Mouse (Mus musculus) hindbrain, embryonic 13.5 days (tissue): ENCODE results near the gene Osgepl1. TPM values are rescaled to one million over a fixed set of nuclear protein-coding genes. Genes with fewer than 3 reads are reported as not detected.
"Not testable (repeated sequence)": the region's sequence is repeated elsewhere in the genome, so short reads cannot be mapped to it uniquely, and the experiment has no call there.

ENCODE experiments used
- ATAC-seq: fragments of 200-750 bp; cut with Nextera tagmentation; 2 replicates; pipeline ENCODE4 v1.8.0; 2017; ENCODE audit warnings: moderate TSS enrichment; ENCODE audit not compliant: low FRiP score
- H3K27ac ChIP-seq: fragments of 300-500 bp; sonication (generic); 2 replicates; pipeline ENCODE4 v1.5.1; 2015; ENCODE audit warnings: inconsistent platforms, mild to moderate bottlenecking, moderate library complexity
- H3K27me3 ChIP-seq: fragments of 300-500 bp; sonication (generic); 2 replicates; pipeline ENCODE4 v1.6.1; 2015; ENCODE audit warnings: mild to moderate bottlenecking, inconsistent platforms
- H3K36me3 ChIP-seq: fragments of 300-500 bp; sonication (generic); 2 replicates; pipeline ENCODE4 v1.6.1; 2015; ENCODE audit warnings: mild to moderate bottlenecking, inconsistent platforms
- H3K4me1 ChIP-seq: fragments of 300-500 bp; sonication (generic); replicated peaks from 2 replicates; pipeline ENCODE4 v1.6.1; 2015; ENCODE audit warnings: inconsistent platforms
- H3K4me2 ChIP-seq: fragments of 300-500 bp; sonication (generic); 2 replicates; pipeline ENCODE4 v1.6.1; 2015; ENCODE audit warnings: inconsistent platforms, mild to moderate bottlenecking, moderate library complexity
- H3K4me3 ChIP-seq: fragments of 300-500 bp; sonication (generic); 2 replicates; pipeline ENCODE4 v1.5.1; 2015; ENCODE audit warnings: mild to moderate bottlenecking, inconsistent platforms
- H3K9ac ChIP-seq: fragments of 300-500 bp; sonication (generic); 2 replicates; pipeline ENCODE4 v1.6.1; 2015; ENCODE audit warnings: mild to moderate bottlenecking, inconsistent platforms
- H3K9me3 ChIP-seq: fragments of 300-500 bp; sonication (generic); 2 replicates; pipeline ENCODE4 v1.6.1; 2016; ENCODE audit warnings: inconsistent platforms
- WGBS: fragments of 180-500 bp; shearing (Covaris S2); methylation state at CpG from one replicate; pipeline ENCODE4 v1.1.7; 2015; 5-methylcytosine and 5-hydroxymethylcytosine counted together
- polyA plus RNA-seq: library from polyadenylated mRNA; unstranded; fragments of >200 nt; fragmentation: Nextera tagmentation; extraction: Ambion mirVana; gene quantifications from 2 replicates; pipeline ENCODE4 v1.2.1, GENCODE M21; 2015

Osgepl1 gene
- polyA plus RNA-seq, 1 experiment from 2014 or later: 20.7 TPM

GRCm38 (mm10) chr1:53333527-53333926 is 20.1 kb downstream of the Osgepl1 start:
- not testable (repeated sequence) for ATAC-seq, H3K9me3 ChIP-seq, H3K27me3 ChIP-seq, H3K9ac ChIP-seq, H3K4me3 ChIP-seq, H3K4me2 ChIP-seq, H3K27ac ChIP-seq, H3K4me1 ChIP-seq, H3K36me3 ChIP-seq
- WGBS: 85% methylated on average over 5 of the region's 5 CpGs

DNA sequence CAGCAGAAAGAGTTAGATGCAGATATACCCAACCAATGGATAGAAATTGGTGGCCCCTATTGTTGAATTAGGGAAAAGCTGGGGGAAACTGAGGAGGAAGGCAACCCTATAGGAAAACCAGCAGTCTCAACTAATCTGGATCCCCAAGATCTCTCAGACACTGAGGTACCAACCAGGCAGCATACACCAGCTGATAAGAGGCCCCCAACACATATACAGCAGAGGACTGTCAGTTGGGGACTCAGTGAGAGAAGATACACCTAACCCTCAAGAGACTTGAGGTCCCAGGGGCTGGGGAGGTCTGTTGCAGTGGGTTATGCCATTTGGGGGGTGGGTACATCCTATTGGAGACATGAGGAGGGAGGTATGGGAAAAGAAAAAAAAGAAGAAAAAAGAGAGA is 22.0 kb downstream of the Osgepl1 start:
- Histone ChIP-seq H3K4me3 (no peak overlapping the region), H3K4me2 (no peak overlapping the region), H3K4me1 (no peaks in the 10 kb centered on the region), H3K9ac (no peak overlapping the region), H3K9me3 (peaks cover 9% of the 10 kb centered on the region; the same call in 1 of the 2 replicates), H3K27ac (no peak overlapping the region), H3K36me3 (peaks cover 3% of the 10 kb centered on the region), H3K27me3 (no peaks in the 10 kb centered on the region)
- ATAC-seq: no peak

GRCm38 (mm10) chr1:53337403-53337802 is 24.0 kb downstream of the Osgepl1 start:
- ATAC-seq, H3K27ac ChIP-seq, H3K4me3 ChIP-seq, H3K4me2 ChIP-seq, H3K27me3 ChIP-seq, H3K9ac ChIP-seq, H3K4me1 ChIP-seq: not testable (repeated sequence)
- H3K36me3 ChIP-seq: peaks cover 22% of the 10 kb centered on the region
- WGBS: 56% methylated on average over 2 of the region's 2 CpGs
- peaks cover 24% of the 10 kb centered on the region; the same call in 1 of the 2 replicates for H3K9me3 ChIP-seq

GRCm38 (mm10) chr1:53341071-53341470 is 27.6 kb downstream of the Osgepl1 start:
- Histone ChIP-seq H3K4me3 (no peak overlapping the region), H3K36me3 (peaks cover 51% of the 10 kb centered on the region), H3K27ac (no peak overlapping the region), H3K4me1 (no peaks in the 10 kb centered on the region), H3K27me3 (no peaks in the 10 kb centered on the region), H3K9me3 (peaks cover 30% of the 10 kb centered on the region; the same call in 1 of the 2 replicates), H3K4me2 (no peak overlapping the region), H3K9ac (no peak overlapping the region)
- no peak for ATAC-seq
- 97% methylated on average over 2 of the region's 2 CpGs for WGBS

GRCm38 (mm10) chr1:53352327-53353261 is 39.2 kb downstream of the Osgepl1 start, which contains the start of the genes Asdurf, Gm28551 and Asnsd1:
Asdurf (minus strand) TSS chr1:53352619.
Gm28551 (minus strand) TSS chr1:53352667.
Asnsd1 (minus strand) TSS chr1:53352752.
- whole genome bisulfite sequencing: under 1% methylated on average over 44 of the region's 44 CpGs
- Histone ChIP-seq H3K4me1 (peaks cover 9% of the 10 kb centered on the region), H3K4me2 (peak within 1 kb of the TSS; percentile 57), H3K9me3 (no peaks in the 10 kb centered on the region), H3K4me3 (peak within 1 kb of the TSS; percentile 78), H3K36me3 (peaks cover 16% of the 10 kb centered on the region), H3K27ac (peak within 1 kb of the TSS; percentile 94), H3K9ac (peak within 1 kb of the TSS; percentile 94), H3K27me3 (no peaks in the 10 kb centered on the region)
- ATAC-seq: peak; percentile 100

- Histone ChIP-seq H3K4me3 (no peak overlapping the region), H3K4me1 (no peaks in the 10 kb centered on the region), H3K27ac (no peak overlapping the region), H3K36me3 (no peaks in the 10 kb centered on the region), H3K4me2 (no peak overlapping the region), H3K9ac (no peak overlapping the region), H3K27me3 (no peaks in the 10 kb centered on the region), H3K9me3 (no peaks in the 10 kb centered on the region)
- ATAC-seq: no peak
These were observed 45.6 kb downstream of the Osgepl1 start for GRCm38 (mm10) chr1:53358988-53359387.

Other genes with a start within 250 kb of the Osgepl1 start
- gene 1700019A02Rik, start 126.0 kb upstream of the Osgepl1 start, polyA plus RNA-seq: not detected in 2 replicates
- 11.1 and 12.2 TPM in 2 replicates for gene Pms1, start 16.6 kb upstream of the Osgepl1 start, polyA plus RNA-seq
- 61.0 and 61.6 TPM in 2 replicates for gene Ormdl1, start 16.5 kb upstream of the Osgepl1 start, polyA plus RNA-seq
- not detected in 2 replicates for gene Gm28778, start 16.5 kb upstream of the Osgepl1 start, polyA plus RNA-seq
- gene Asdurf, start 39.0 kb downstream of the Osgepl1 start, polyA plus RNA-seq: 4.8 and 14.4 TPM in 2 replicates
- 1.8 and 1.9 TPM in 2 replicates for gene Gm28551, start 39.0 kb downstream of the Osgepl1 start, polyA plus RNA-seq
- gene Asnsd1, start 39.1 kb downstream of the Osgepl1 start, polyA plus RNA-seq: 63.0 and 64.4 TPM in 2 replicates